Mouse (Mus musculus) neural tube, embryonic 12.5 days (tissue): ENCODE data around the gene Krtap1-4. TPM values are rescaled to one million over a fixed set of nuclear protein-coding genes. Genes with fewer than 3 reads are reported as not detected.
A peak's percentile ranks its signal among the peaks of the same experiment; 100 is the strongest.

Experiments used
- ATAC-seq: fragments of 200-750 bp; cut with Nextera tagmentation; 2 replicates; pipeline ENCODE4 v1.8.0; 2017; ENCODE audit warnings: low read depth, mild to moderate bottlenecking, moderate TSS enrichment, moderate library complexity; ENCODE audit not compliant: low FRiP score
- H3K27ac ChIP-seq: fragments of 300-500 bp; sonication (generic); 2 replicates; pipeline ENCODE4 v1.5.1; 2016
- H3K27me3 ChIP-seq: fragments of 300-500 bp; sonication (generic); replicated peaks from 2 replicates; pipeline ENCODE4 v1.6.1; 2016; ENCODE audit warnings: mild to moderate bottlenecking
- H3K36me3 ChIP-seq: fragments of 300-500 bp; sonication (generic); 2 replicates; pipeline ENCODE4 v1.6.1; 2016; ENCODE audit warnings: mild to moderate bottlenecking
- H3K4me1 ChIP-seq: fragments of 300-500 bp; sonication (generic); 2 replicates; pipeline ENCODE4 v1.6.1; 2016
- H3K4me2 ChIP-seq: fragments of 300-500 bp; sonication (generic); replicated peaks from 2 replicates; pipeline ENCODE4 v1.6.1; 2016; ENCODE audit warnings: mild to moderate bottlenecking
- H3K4me3 ChIP-seq: fragments of 300-500 bp; sonication (generic); 2 replicates; pipeline ENCODE4 v1.5.1; 2016
- H3K9ac ChIP-seq: fragments of 300-500 bp; sonication (generic); 2 replicates; pipeline ENCODE4 v1.6.1; 2016; ENCODE audit warnings: mild to moderate bottlenecking
- H3K9me3 ChIP-seq: fragments of 300-500 bp; sonication (generic); 2 replicates; pipeline ENCODE4 v1.6.1; 2016; ENCODE audit warnings: mild to moderate bottlenecking
- WGBS: fragments of 180-500 bp; shearing (Covaris S2); methylation state at CpG from one replicate; pipeline ENCODE4 v1.1.7; 2016; 5-methylcytosine and 5-hydroxymethylcytosine counted together
- polyA plus RNA-seq: library from polyadenylated mRNA; unstranded; fragments of >200 nt; fragmentation: Nextera tagmentation; extraction: Ambion mirVana; gene quantifications from 2 replicates; pipeline ENCODE4 v1.2.1, GENCODE M21; 2016

Krtap1-4 gene
- polyA plus RNA-seq, 1 experiment from 2014 or later: not detected

GRCm38 (mm10) chr11:99580636-99581035, 2.8 kb downstream of the Krtap1-4 start, which contains the start of gene Krtap1-5:
Gene Krtap1-5, minus strand, starts transcription at chr11:99581016.
- Histone ChIP-seq H3K9me3 (no peaks in the 10 kb centered on the region), H3K36me3 (no peaks in the 10 kb centered on the region), H3K27me3 (no peaks in the 10 kb centered on the region), H3K4me2 (no peak within 1 kb of the TSS), H3K27ac (no peak within 1 kb of the TSS), H3K4me3 (no peak within 1 kb of the TSS), H3K4me1 (no peaks in the 10 kb centered on the region), H3K9ac (no peak within 1 kb of the TSS)
- 69% methylated on average over 6 of the region's 6 CpGs for WGBS
- no peak for ATAC-seq

- Histone ChIP-seq H3K9ac (no peak overlapping the region), H3K36me3 (no peaks in the 10 kb centered on the region), H3K27ac (no peak overlapping the region), H3K4me3 (no peak overlapping the region), H3K4me1 (no peaks in the 10 kb centered on the region), H3K4me2 (peak overlapping the region; percentile 54), H3K9me3 (no peaks in the 10 kb centered on the region), H3K27me3 (no peaks in the 10 kb centered on the region)
- under 1% methylated on average over 7 of the region's 7 CpGs for WGBS
- 0 out of 2 replicates have a peak, but pooled peaks have one; percentile 76 for ATAC-seq
These were observed 9.3 kb downstream of the Krtap1-4 start for GRCm38 (mm10) chr11:99574106-99574505.

- ATAC-seq: no peak
- no peaks in the 10 kb centered on the region for H3K9me3 ChIP-seq
- 54% methylated on average over 4 of the region's 4 CpGs for WGBS
- H3K4me3 ChIP-seq: no peak overlapping the region
- no peaks in the 10 kb centered on the region for H3K27me3 ChIP-seq
- no peak overlapping the region for H3K9ac ChIP-seq
- no peak overlapping the region for H3K27ac ChIP-seq
- no peak overlapping the region for H3K4me2 ChIP-seq
- no peaks in the 10 kb centered on the region for H3K4me1 ChIP-seq
- no peaks in the 10 kb centered on the region for H3K36me3 ChIP-seq
These were observed 10.3 kb downstream of the Krtap1-4 start for GRCm38 (mm10) chr11:99573164-99573563.

- Histone ChIP-seq H3K4me1 (no peaks in the 10 kb centered on the region), H3K9me3 (no peaks in the 10 kb centered on the region), H3K9ac (no peak within 1 kb of the TSS), H3K27me3 (no peaks in the 10 kb centered on the region), H3K4me2 (no peak within 1 kb of the TSS), H3K36me3 (no peaks in the 10 kb centered on the region), H3K27ac (no peak within 1 kb of the TSS), H3K4me3 (no peak within 1 kb of the TSS)
- WGBS: 61% methylated on average over 7 of the region's 7 CpGs
- ATAC-seq: no peak
These were observed 16.9 kb downstream of the Krtap1-4 start, which contains the start of gene Krtap3-1 for GRCm38 (mm10) chr11:99566530-99566929. Gene Krtap3-1, minus strand, starts transcription at chr11:99566630.

- WGBS: 84% methylated on average over 6 of the region's 6 CpGs
- H3K27me3 ChIP-seq: no peaks in the 10 kb centered on the region
- H3K9ac ChIP-seq: no peak overlapping the region
- no peak overlapping the region for H3K4me3 ChIP-seq
- H3K4me1 ChIP-seq: no peaks in the 10 kb centered on the region
- H3K9me3 ChIP-seq: no peaks in the 10 kb centered on the region
- H3K4me2 ChIP-seq: no peak overlapping the region
- no peaks in the 10 kb centered on the region for H3K36me3 ChIP-seq
- no peak for ATAC-seq
- no peak overlapping the region for H3K27ac ChIP-seq
These were observed 20.9 kb downstream of the Krtap1-4 start for GRCm38 (mm10) chr11:99562580-99562979.

GRCm38 (mm10) chr11:99559366-99559765, 24.1 kb downstream of the Krtap1-4 start, which contains the start of gene Gm11939:
Gene Gm11939, minus strand, starts transcription at chr11:99559466.
- no peak for ATAC-seq
- Histone ChIP-seq H3K36me3 (no peaks in the 10 kb centered on the region), H3K4me2 (no peak within 1 kb of the TSS), H3K9ac (no peak within 1 kb of the TSS), H3K27ac (no peak within 1 kb of the TSS), H3K4me1 (no peaks in the 10 kb centered on the region), H3K9me3 (no peaks in the 10 kb centered on the region), H3K27me3 (no peaks in the 10 kb centered on the region), H3K4me3 (no peak within 1 kb of the TSS)
- 91% methylated on average over 9 of the region's 9 CpGs for WGBS

- no peak for ATAC-seq
- H3K4me1 ChIP-seq: no peaks in the 10 kb centered on the region
- no peak overlapping the region for H3K9ac ChIP-seq
- H3K9me3 ChIP-seq: no peaks in the 10 kb centered on the region
- WGBS: 88% methylated on average over 3 of the region's 3 CpGs
- no peak overlapping the region for H3K4me2 ChIP-seq
- H3K36me3 ChIP-seq: no peaks in the 10 kb centered on the region
- no peak overlapping the region for H3K4me3 ChIP-seq
- no peaks in the 10 kb centered on the region for H3K27me3 ChIP-seq
- H3K27ac ChIP-seq: no peak overlapping the region
These were observed 25.3 kb downstream of the Krtap1-4 start for GRCm38 (mm10) chr11:99557976-99558745.

GRCm38 (mm10) chr11:99556753-99557152, 26.7 kb downstream of the Krtap1-4 start, which contains the start of gene Krtap3-2:
Gene Krtap3-2, minus strand, starts transcription at chr11:99556853.
- WGBS: 94% methylated on average over 2 of the region's 2 CpGs
- Histone ChIP-seq H3K27ac (no peak within 1 kb of the TSS), H3K36me3 (no peaks in the 10 kb centered on the region), H3K4me2 (no peak within 1 kb of the TSS), H3K4me1 (no peaks in the 10 kb centered on the region), H3K9me3 (no peaks in the 10 kb centered on the region), H3K4me3 (no peak within 1 kb of the TSS), H3K27me3 (no peaks in the 10 kb centered on the region), H3K9ac (no peak within 1 kb of the TSS)
- no peak for ATAC-seq

- no peaks in the 10 kb centered on the region for H3K36me3 ChIP-seq
- no peak overlapping the region for H3K4me3 ChIP-seq
- H3K4me1 ChIP-seq: no peaks in the 10 kb centered on the region
- H3K9ac ChIP-seq: no peak overlapping the region
- H3K27ac ChIP-seq: no peak overlapping the region
- H3K4me2 ChIP-seq: no peak overlapping the region
- no peak for ATAC-seq
- no peaks in the 10 kb centered on the region for H3K9me3 ChIP-seq
- 87% methylated on average over 2 of the region's 2 CpGs for WGBS
- no peaks in the 10 kb centered on the region for H3K27me3 ChIP-seq
These were observed 27.3 kb downstream of the Krtap1-4 start for GRCm38 (mm10) chr11:99556195-99556594.

- no peak for ATAC-seq
- H3K36me3 ChIP-seq: no peaks in the 10 kb centered on the region
- no peak within 1 kb of the TSS for H3K27ac ChIP-seq
- 31% methylated on average over 4 of the region's 4 CpGs for WGBS
- no peak within 1 kb of the TSS for H3K4me3 ChIP-seq
- no peak within 1 kb of the TSS for H3K9ac ChIP-seq
- no peaks in the 10 kb centered on the region for H3K9me3 ChIP-seq
- H3K27me3 ChIP-seq: no peaks in the 10 kb centered on the region
- no peaks in the 10 kb centered on the region for H3K4me1 ChIP-seq
- H3K4me2 ChIP-seq: no peak within 1 kb of the TSS
These were observed 32.7 kb downstream of the Krtap1-4 start, which contains the start of gene Krtap3-3 for GRCm38 (mm10) chr11:99550765-99551164. Gene Krtap3-3, minus strand, starts transcription at chr11:99550865.

GRCm38 (mm10) chr11:99547892-99548291, 35.6 kb downstream of the Krtap1-4 start:
- Histone ChIP-seq H3K9me3 (no peaks in the 10 kb centered on the region), H3K4me3 (no peak overlapping the region), H3K9ac (no peak overlapping the region), H3K4me2 (no peak overlapping the region), H3K36me3 (no peaks in the 10 kb centered on the region), H3K4me1 (no peaks in the 10 kb centered on the region), H3K27ac (no peak overlapping the region), H3K27me3 (no peaks in the 10 kb centered on the region)
- ATAC-seq: no peak

GRCm38 (mm10) chr11:99539721-99540120, 43.7 kb downstream of the Krtap1-4 start:
- WGBS: 68% methylated on average over 9 of the region's 9 CpGs
- Histone ChIP-seq H3K36me3 (no peaks in the 10 kb centered on the region), H3K4me3 (no peak overlapping the region), H3K4me1 (no peaks in the 10 kb centered on the region), H3K27ac (no peak overlapping the region), H3K9ac (no peak overlapping the region), H3K27me3 (no peaks in the 10 kb centered on the region), H3K4me2 (no peak overlapping the region), H3K9me3 (no peaks in the 10 kb centered on the region)
- ATAC-seq: no peak
